Mouse (Mus musculus): Measurements from ENCODE around the gene Nans. TPM values are rescaled to one million over a fixed set of nuclear protein-coding genes. Genes with fewer than 3 reads are reported as not detected.

Nans gene
- total and polyA plus RNA-seq, 2 experiments from 2014 or later: 60.4 to 85.9 TPM

- WGBS: 58% methylated on average over 3 of the region's 3 CpGs
- Histone ChIP-seq H3K4me2 (ENCODE audit: low read depth, low read length) (no peak overlapping the region), H3K9ac (replicated peaks; ENCODE audit: low read length) (no peak overlapping the region), H3K27ac (no peak overlapping the region), H3K9me3 (ENCODE audit: low read length) (no peaks in the 10 kb centered on the region), H3K4me3 (ENCODE audit: low read length) (no peak overlapping the region), H3K4me1 (ENCODE audit: insufficient read depth, low read length) (no peaks in the 10 kb centered on the region), H3K27me3 (ENCODE audit: insufficient read depth, low read length) (no peaks in the 10 kb centered on the region), H3K36me3 (ENCODE audit: insufficient read depth, low read length) (peaks cover 25% of the 10 kb centered on the region)
- ATAC-seq: no peak
- no peak for DNase-seq (ENCODE audit: low spot score)
- TF ChIP-seq CTCF (IDR thresholded peaks at IDR 0.05; ENCODE audit: low read depth): no peak
Measured at GRCm38 (mm10) chr4:46498511-46498910, 9.5 kb downstream of the Nans start.

DNA sequence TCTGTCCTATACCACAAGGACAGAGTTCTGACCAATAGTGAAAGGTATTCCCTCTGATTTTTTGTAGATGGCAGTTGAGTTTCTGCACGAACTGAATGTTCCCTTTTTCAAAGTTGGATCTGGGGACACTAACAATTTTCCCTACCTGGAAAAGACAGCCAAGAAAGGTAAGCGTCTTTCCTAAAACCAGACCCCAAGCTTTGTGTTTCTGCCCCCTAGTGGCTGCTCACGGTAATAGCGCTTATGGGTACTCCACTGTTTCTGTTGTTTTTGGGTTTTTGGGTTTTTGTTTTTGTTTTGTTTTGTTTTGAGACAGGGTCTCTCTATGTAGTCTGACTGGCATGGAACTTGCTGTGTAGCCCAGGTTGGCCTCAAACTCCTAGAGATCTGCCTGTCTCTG lies 9.9 kb downstream of the Nans start:
- H3K4me2 ChIP-seq (ENCODE audit: low read depth, low read length): no peak overlapping the region
- no peak overlapping the region for H3K4me3 ChIP-seq (ENCODE audit: low read length)
- no peaks in the 10 kb centered on the region for H3K27me3 ChIP-seq (ENCODE audit: insufficient read depth, low read length)
- no peak overlapping the region for H3K9ac ChIP-seq (replicated peaks; ENCODE audit: low read length)
- no peaks in the 10 kb centered on the region for H3K4me1 ChIP-seq (ENCODE audit: insufficient read depth, low read length)
- no peaks in the 10 kb centered on the region for H3K9me3 ChIP-seq (ENCODE audit: low read length)
- no peak overlapping the region for H3K27ac ChIP-seq
- peak; percentile 85 for TF ChIP-seq CTCF (IDR thresholded peaks at IDR 0.05; ENCODE audit: low read depth)
- H3K36me3 ChIP-seq (ENCODE audit: insufficient read depth, low read length): peaks cover 22% of the 10 kb centered on the region
- ATAC-seq (no peak), DNase-seq (ENCODE audit: low spot score) (peak; percentile 62)
- 9% methylated on average over 4 of the region's 4 CpGs for WGBS

- H3K27ac ChIP-seq: no peak overlapping the region
- ATAC-seq (no peak), DNase-seq (ENCODE audit: low spot score) (no peak)
- no peak overlapping the region for H3K9ac ChIP-seq (replicated peaks; ENCODE audit: low read length)
- peaks cover 7% of the 10 kb centered on the region; the same call in 1 of the 2 replicates for H3K4me1 ChIP-seq (ENCODE audit: insufficient read depth, low read length)
- H3K36me3 ChIP-seq (ENCODE audit: insufficient read depth, low read length): peaks cover 22% of the 10 kb centered on the region
- 60% methylated on average over 16 of the region's 16 CpGs for WGBS
- H3K9me3 ChIP-seq (ENCODE audit: low read length): no peaks in the 10 kb centered on the region
- H3K4me3 ChIP-seq (ENCODE audit: low read length): no peak overlapping the region
- TF ChIP-seq CTCF (IDR thresholded peaks at IDR 0.05; ENCODE audit: low read depth): no peak
- no peak overlapping the region for H3K4me2 ChIP-seq (ENCODE audit: low read depth, low read length)
- H3K27me3 ChIP-seq (ENCODE audit: insufficient read depth, low read length): no peaks in the 10 kb centered on the region
Measured at GRCm38 (mm10) chr4:46502606-46503502, 13.8 kb downstream of the Nans start.

DNA sequence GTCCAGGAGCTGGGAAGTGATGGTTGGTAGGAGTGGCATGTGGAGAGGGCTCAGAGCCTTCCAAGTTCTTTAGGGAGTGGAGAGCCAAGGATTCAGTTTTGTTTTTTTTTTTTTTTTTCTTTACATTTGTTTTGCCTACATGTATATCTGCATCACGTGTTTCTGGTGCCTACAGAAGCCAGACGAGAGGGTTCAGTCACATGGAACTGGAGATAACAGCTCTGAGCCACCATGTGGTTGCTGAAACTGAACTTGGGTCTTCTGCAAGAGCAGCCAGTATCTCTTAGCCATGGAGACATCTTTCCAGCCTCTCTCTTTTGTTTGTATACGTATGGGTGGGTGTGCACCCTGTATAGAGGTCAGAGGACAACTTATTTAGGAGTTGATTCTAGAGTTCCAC lies 14.8 kb downstream of the Nans start:
- DNase-seq (ENCODE audit: low spot score): no peak
- no peak overlapping the region for H3K27ac ChIP-seq
- H3K4me1 ChIP-seq (ENCODE audit: insufficient read depth, low read length): peaks cover 7% of the 10 kb centered on the region; the same call in 1 of the 2 replicates
- TF ChIP-seq CTCF (IDR thresholded peaks at IDR 0.05; ENCODE audit: low read depth): no peak
- no peak overlapping the region for H3K4me2 ChIP-seq (ENCODE audit: low read depth, low read length)
- WGBS: 63% methylated on average over 3 of the region's 3 CpGs
- no peaks in the 10 kb centered on the region for H3K27me3 ChIP-seq (ENCODE audit: insufficient read depth, low read length)
- peaks cover 22% of the 10 kb centered on the region for H3K36me3 ChIP-seq (ENCODE audit: insufficient read depth, low read length)
- H3K9ac ChIP-seq (replicated peaks; ENCODE audit: low read length): no peak overlapping the region
- no peak for ATAC-seq
- H3K9me3 ChIP-seq (ENCODE audit: low read length): no peaks in the 10 kb centered on the region
- H3K4me3 ChIP-seq (ENCODE audit: low read length): no peak overlapping the region

GRCm38 (mm10) chr4:46505361-46506057 lies 16.5 kb downstream of the Nans start:
- no peaks in the 10 kb centered on the region for H3K9me3 ChIP-seq (ENCODE audit: low read length)
- H3K27ac ChIP-seq: no peak overlapping the region
- no peak for TF ChIP-seq CTCF (IDR thresholded peaks at IDR 0.05; ENCODE audit: low read depth)
- ATAC-seq (no peak), DNase-seq (ENCODE audit: low spot score) (peak; percentile 31)
- H3K36me3 ChIP-seq (ENCODE audit: insufficient read depth, low read length): peaks cover 14% of the 10 kb centered on the region
- no peak overlapping the region for H3K4me3 ChIP-seq (ENCODE audit: low read length)
- H3K9ac ChIP-seq (replicated peaks; ENCODE audit: low read length): no peak overlapping the region
- H3K4me2 ChIP-seq (ENCODE audit: low read depth, low read length): no peak overlapping the region
- no peaks in the 10 kb centered on the region for H3K27me3 ChIP-seq (ENCODE audit: insufficient read depth, low read length)
- WGBS: 49% methylated on average over 8 of the region's 8 CpGs
- H3K4me1 ChIP-seq (ENCODE audit: insufficient read depth, low read length): peaks cover 7% of the 10 kb centered on the region; the same call in 1 of the 2 replicates

GRCm38 (mm10) chr4:46506801-46507610 lies 18.0 kb downstream of the Nans start:
- Histone ChIP-seq H3K27me3 (ENCODE audit: insufficient read depth, low read length) (no peaks in the 10 kb centered on the region), H3K4me3 (ENCODE audit: low read length) (peak overlapping the region; percentile 57), H3K4me1 (ENCODE audit: insufficient read depth, low read length) (peaks cover 7% of the 10 kb centered on the region; the same call in 1 of the 2 replicates), H3K36me3 (ENCODE audit: insufficient read depth, low read length) (peaks cover 4% of the 10 kb centered on the region; the same call in 1 of the 2 replicates), H3K9me3 (ENCODE audit: low read length) (no peaks in the 10 kb centered on the region), H3K4me2 (ENCODE audit: low read depth, low read length) (peak overlapping the region; percentile 86), H3K27ac (peak overlapping the region; percentile 83), H3K9ac (replicated peaks; ENCODE audit: low read length) (peak overlapping the region; percentile 75)
- no peak for TF ChIP-seq CTCF (IDR thresholded peaks at IDR 0.05; ENCODE audit: low read depth)
- ATAC-seq (peak; percentile 97), DNase-seq (ENCODE audit: low spot score) (peak; percentile 97)
- under 1% methylated on average over 78 of the region's 94 CpGs for WGBS
